Mouse (Mus musculus) hindbrain, embryonic 14.5 days (tissue): ENCODE measurements around the gene Bpi. TPM values are rescaled to one million over a fixed set of nuclear protein-coding genes. Genes with fewer than 3 reads are reported as not detected.
A peak's percentile ranks its signal among the peaks of the same experiment; 100 is the strongest.

Source experiments
- ATAC-seq: fragments of 200-750 bp; cut with Nextera tagmentation; 2 replicates; pipeline ENCODE4 v1.8.0; 2017; ENCODE audit warnings: moderate number of reproducible peaks, mild to moderate bottlenecking, moderate TSS enrichment, moderate library complexity; ENCODE audit not compliant: low FRiP score
- DNase-seq: peaks from one replicate; pipeline ENCODE4 v3.0.0-alpha.2; 2015; ENCODE audit warnings: low spot score
- H3K27ac ChIP-seq: fragments of 300-500 bp; sonication (generic); 2 replicates; pipeline ENCODE4 v1.5.1; 2014; ENCODE audit warnings: mild to moderate bottlenecking, moderate library complexity
- H3K27me3 ChIP-seq: fragments of 300-500 bp; sonication (generic); 2 replicates; pipeline ENCODE4 v1.6.1; 2014; ENCODE audit warnings: mild to moderate bottlenecking, low read length, mixed read lengths; ENCODE audit not compliant: control insufficient read depth, insufficient read depth
- H3K36me3 ChIP-seq: fragments of 300-500 bp; sonication (generic); replicated peaks from 2 replicates; pipeline ENCODE4 v1.6.1; 2014; ENCODE audit not compliant: control insufficient read depth, insufficient read depth
- H3K4me1 ChIP-seq: fragments of 300-500 bp; sonication (generic); replicated peaks from 2 replicates; pipeline ENCODE4 v1.6.1; 2014; ENCODE audit warnings: antibody characterized with exemption, low read length, mixed read lengths; ENCODE audit not compliant: control insufficient read depth, insufficient read depth
- H3K4me2 ChIP-seq: fragments of 300-500 bp; sonication (generic); replicated peaks from 2 replicates; pipeline ENCODE4 v1.6.1; 2014; ENCODE audit warnings: mild to moderate bottlenecking, moderate library complexity
- H3K4me3 ChIP-seq: fragments of 300-500 bp; sonication (generic); replicated peaks from 2 replicates; pipeline ENCODE4 v1.5.1; 2014; ENCODE audit warnings: mild to moderate bottlenecking, low read length
- H3K9ac ChIP-seq: fragments of 300-500 bp; sonication (generic); 2 replicates; pipeline ENCODE4 v1.6.1; 2014
- H3K9me3 ChIP-seq: fragments of 300-500 bp; sonication (generic); 2 replicates; pipeline ENCODE4 v1.6.1; 2016; ENCODE audit warnings: low read length; ENCODE audit not compliant: control insufficient read depth
- WGBS: fragments of 180-500 bp; shearing (Covaris S2); extraction: QIAGEN DNeasy Blood & Tissue Kit; methylation state at CpG from one replicate; pipeline ENCODE4 v1.1.7; 2014; 5-methylcytosine and 5-hydroxymethylcytosine counted together
- polyA plus RNA-seq: library from polyadenylated mRNA; unstranded; fragments of >200 nt; fragmentation: Nextera tagmentation; extraction: Ambion mirVana; gene quantifications from 2 replicates; pipeline ENCODE4 v1.2.1, GENCODE M21; 2014

Bpi gene
- polyA plus RNA-seq, 1 experiment from 2014 or later = not detected

GRCm38 (mm10) chr2:158302807-158303206 lies 44.9 kb downstream of the Bpi start:
- Histone ChIP-seq H3K36me3 (no peaks in the 10 kb centered on the region), H3K27me3 (no peaks in the 10 kb centered on the region), H3K4me2 (no peak overlapping the region), H3K4me3 (no peak overlapping the region), H3K9me3 (no peaks in the 10 kb centered on the region), H3K4me1 (no peaks in the 10 kb centered on the region), H3K27ac (no peak overlapping the region), H3K9ac (no peak overlapping the region)
- ATAC-seq (no peak), DNase-seq (no peak)
- 87% methylated on average over 3 of the region's 3 CpGs for WGBS

DNA sequence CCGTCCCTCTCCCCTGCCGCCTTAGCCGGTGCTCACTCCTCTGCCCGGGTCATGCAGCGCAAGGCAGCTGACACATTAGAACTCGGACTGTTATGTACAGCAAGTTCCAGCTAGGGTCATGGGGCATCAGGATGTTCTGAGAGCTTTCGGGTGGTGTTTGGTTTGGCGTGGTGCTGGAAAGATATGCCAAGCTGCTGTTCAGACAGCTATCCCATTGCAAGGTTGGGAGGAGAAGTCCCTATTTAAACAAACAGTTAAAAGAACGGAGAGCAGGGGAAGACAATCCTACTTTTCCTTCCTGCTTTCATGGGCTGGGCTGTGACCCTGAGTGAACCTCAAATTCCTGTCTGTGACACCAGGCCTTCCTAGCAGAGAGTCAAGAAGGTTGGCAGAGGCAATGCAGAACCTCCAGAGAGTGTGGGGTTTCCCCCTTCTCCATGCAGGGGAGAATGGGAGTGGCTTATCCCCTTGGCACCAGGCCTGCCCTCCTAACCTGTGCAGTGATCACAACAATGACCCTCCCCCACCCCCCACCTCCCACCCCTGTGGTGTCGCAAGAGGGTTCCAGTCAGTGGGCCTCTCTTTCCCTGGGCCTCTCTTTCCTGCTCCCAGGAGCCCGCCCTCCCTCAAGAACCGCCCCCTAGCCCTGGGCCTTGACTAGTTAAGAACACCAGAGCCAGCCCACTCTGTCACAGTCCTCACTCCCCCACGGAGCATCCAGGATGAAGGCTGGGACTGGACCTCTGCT lies 48.2 kb downstream of the Bpi start, which contains the start of gene Lbp:
TSS of gene Lbp (plus strand) at position 546 of the 748 bp plus-strand sequence.
- H3K27ac ChIP-seq = no peak within 1 kb of the TSS
- DNase-seq (no peak), ATAC-seq (no peak; the same call in 1 of the 2 replicates)
- no peaks in the 10 kb centered on the region for H3K9me3 ChIP-seq
- no peaks in the 10 kb centered on the region for H3K4me1 ChIP-seq
- no peak within 1 kb of the TSS for H3K9ac ChIP-seq
- no peaks in the 10 kb centered on the region for H3K36me3 ChIP-seq
- H3K27me3 ChIP-seq = no peaks in the 10 kb centered on the region
- H3K4me2 ChIP-seq = no peak within 1 kb of the TSS
- H3K4me3 ChIP-seq = no peak within 1 kb of the TSS
- 50% methylated on average over 12 of the region's 13 CpGs for WGBS

GRCm38 (mm10) chr2:158306696-158307049 lies 48.8 kb downstream of the Bpi start:
- Histone ChIP-seq H3K4me2 (no peak overlapping the region), H3K9me3 (no peaks in the 10 kb centered on the region), H3K4me3 (no peak overlapping the region), H3K36me3 (no peaks in the 10 kb centered on the region), H3K4me1 (no peaks in the 10 kb centered on the region), H3K27me3 (no peaks in the 10 kb centered on the region), H3K9ac (no peak overlapping the region), H3K27ac (no peak overlapping the region)
- WGBS = 44% methylated on average over 6 of the region's 6 CpGs
- DNase-seq (no peak), ATAC-seq (no peak)

- Histone ChIP-seq H3K27me3 (no peaks in the 10 kb centered on the region), H3K4me1 (no peaks in the 10 kb centered on the region), H3K9ac (no peak overlapping the region), H3K27ac (no peak overlapping the region), H3K9me3 (no peaks in the 10 kb centered on the region), H3K4me3 (no peak overlapping the region), H3K36me3 (no peaks in the 10 kb centered on the region), H3K4me2 (no peak overlapping the region)
- ATAC-seq (no peak), DNase-seq (no peak)
- WGBS = 49% methylated on average over 5 of the region's 5 CpGs
These were observed 50.4 kb downstream of the Bpi start for GRCm38 (mm10) chr2:158308276-158308675.

GRCm38 (mm10) chr2:158313089-158313488 lies 55.2 kb downstream of the Bpi start:
- no peak for ATAC-seq
- Histone ChIP-seq H3K4me2 (no peak overlapping the region), H3K27me3 (no peaks in the 10 kb centered on the region), H3K9ac (no peak overlapping the region), H3K27ac (no peak overlapping the region), H3K4me1 (no peaks in the 10 kb centered on the region), H3K4me3 (no peak overlapping the region), H3K36me3 (no peaks in the 10 kb centered on the region), H3K9me3 (no peaks in the 10 kb centered on the region)
- 68% methylated on average over 1 of the region's 1 CpGs for WGBS
- no peak for DNase-seq

DNA sequence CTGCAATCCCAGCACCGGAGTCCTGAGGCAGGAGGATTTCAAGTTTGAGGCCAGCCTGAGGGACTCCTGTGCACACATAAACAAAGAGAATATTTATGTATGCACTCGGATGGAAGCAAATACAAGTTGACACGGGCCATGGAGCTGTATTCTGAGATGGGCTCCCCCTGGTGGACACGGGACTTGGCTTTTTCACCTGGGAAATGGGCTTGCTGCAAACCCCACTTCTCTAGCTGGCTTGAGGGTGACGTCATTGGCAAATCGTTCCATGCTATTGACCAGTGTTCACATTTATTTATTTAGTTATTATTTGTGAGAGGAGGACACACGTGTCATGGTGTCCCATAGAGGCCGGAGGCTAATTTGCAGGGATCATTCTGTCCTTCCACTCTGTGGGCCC lies 58.5 kb downstream of the Bpi start:
- ATAC-seq (no peak), DNase-seq (no peak)
- H3K27ac ChIP-seq = no peak overlapping the region
- H3K4me1 ChIP-seq = no peaks in the 10 kb centered on the region
- H3K9ac ChIP-seq = no peak overlapping the region
- H3K36me3 ChIP-seq = no peaks in the 10 kb centered on the region
- no peak overlapping the region for H3K4me2 ChIP-seq
- no peaks in the 10 kb centered on the region for H3K27me3 ChIP-seq
- WGBS = 70% methylated on average over 8 of the region's 8 CpGs
- no peak overlapping the region for H3K4me3 ChIP-seq
- H3K9me3 ChIP-seq = no peaks in the 10 kb centered on the region

- no peaks in the 10 kb centered on the region for H3K9me3 ChIP-seq
- no peak overlapping the region for H3K4me2 ChIP-seq
- H3K36me3 ChIP-seq = no peaks in the 10 kb centered on the region
- no peaks in the 10 kb centered on the region for H3K4me1 ChIP-seq
- H3K27ac ChIP-seq = no peak overlapping the region
- WGBS = 15% methylated on average over 5 of the region's 5 CpGs
- H3K4me3 ChIP-seq = no peak overlapping the region
- ATAC-seq = peak; percentile 62; the same call in 1 of the 2 replicates
- no peak overlapping the region for H3K9ac ChIP-seq
- peak; percentile 77 for DNase-seq
- H3K27me3 ChIP-seq = no peaks in the 10 kb centered on the region
These were observed 59.1 kb downstream of the Bpi start for GRCm38 (mm10) chr2:158317026-158317425.

- Histone ChIP-seq H3K4me1 (0 out of 2 replicates have a peak, but pooled peaks cover 9% of the 10 kb centered on the region), H3K4me3 (no peak overlapping the region), H3K27ac (no peak overlapping the region), H3K36me3 (no peaks in the 10 kb centered on the region), H3K27me3 (no peaks in the 10 kb centered on the region), H3K4me2 (no peak overlapping the region), H3K9ac (no peak overlapping the region), H3K9me3 (no peaks in the 10 kb centered on the region)
- DNase-seq (no peak), ATAC-seq (no peak)
- 87% methylated on average over 6 of the region's 6 CpGs for WGBS
These were observed 63.7 kb downstream of the Bpi start for GRCm38 (mm10) chr2:158321596-158321995.

- DNase-seq = no peak
- H3K27ac ChIP-seq = no peak overlapping the region
- 0 out of 2 replicates have a peak, but pooled peaks cover 9% of the 10 kb centered on the region for H3K4me1 ChIP-seq
- H3K36me3 ChIP-seq = no peaks in the 10 kb centered on the region
- H3K9ac ChIP-seq = no peak overlapping the region
- H3K27me3 ChIP-seq = no peaks in the 10 kb centered on the region
- WGBS = 75% methylated on average over 3 of the region's 3 CpGs
- no peak overlapping the region for H3K4me3 ChIP-seq
- ATAC-seq = no peak
- H3K9me3 ChIP-seq = no peaks in the 10 kb centered on the region
- no peak overlapping the region for H3K4me2 ChIP-seq
These were observed 65.0 kb downstream of the Bpi start for GRCm38 (mm10) chr2:158322845-158323244.
